Mouse (Mus musculus): ENCODE results near the gene Pnldc1. TPM values are rescaled to one million over a fixed set of nuclear protein-coding genes. Genes with fewer than 3 reads are reported as not detected.

Gene Pnldc1
- polyA plus RNA-seq, 1 experiment from 2014 or later = 1.1 TPM

GRCm38 (mm10) chr17:12872275-12873028 lies 37.6 kb downstream of the Pnldc1 start:
- H3K9ac ChIP-seq (ENCODE audit: low read length) = no peak overlapping the region
- no peaks in the 10 kb centered on the region for H3K9me3 ChIP-seq (ENCODE audit: control insufficient read depth, low read length)
- WGBS = 78% methylated on average over 16 of the region's 16 CpGs
- no peak overlapping the region for H3K4me3 ChIP-seq (ENCODE audit: low read depth, low read length)
- H3K27me3 ChIP-seq (ENCODE audit: control insufficient read depth, insufficient read depth, low read length) = no peaks in the 10 kb centered on the region
- no peak overlapping the region for H3K27ac ChIP-seq (ENCODE audit: low read depth, low read length)
- no peaks in the 10 kb centered on the region for H3K36me3 ChIP-seq (ENCODE audit: control insufficient read depth, insufficient read depth, low read length)
- no peak overlapping the region for H3K4me2 ChIP-seq
- H3K4me1 ChIP-seq (ENCODE audit: control insufficient read depth, insufficient read depth, low read length) = no peaks in the 10 kb centered on the region
- DNase-seq (ENCODE audit: low spot score, missing footprints) = peak; percentile 67
- ATAC-seq (ENCODE audit: low FRiP score) = no peak

- Histone ChIP-seq H3K4me1 (ENCODE audit: control insufficient read depth, insufficient read depth, low read length) (no peaks in the 10 kb centered on the region), H3K27me3 (ENCODE audit: control insufficient read depth, insufficient read depth, low read length) (no peaks in the 10 kb centered on the region), H3K27ac (ENCODE audit: low read depth, low read length) (no peak overlapping the region), H3K4me2 (no peak overlapping the region), H3K9me3 (ENCODE audit: control insufficient read depth, low read length) (no peaks in the 10 kb centered on the region), H3K36me3 (ENCODE audit: control insufficient read depth, insufficient read depth, low read length) (no peaks in the 10 kb centered on the region), H3K9ac (ENCODE audit: low read length) (no peak overlapping the region), H3K4me3 (ENCODE audit: low read depth, low read length) (no peak overlapping the region)
- WGBS = 48% methylated on average over 4 of the region's 4 CpGs
- ATAC-seq (ENCODE audit: low FRiP score) (no peak), DNase-seq (ENCODE audit: low spot score, missing footprints) (peak; percentile 65)
Measured at GRCm38 (mm10) chr17:12868640-12869039, 41.4 kb downstream of the Pnldc1 start.

GRCm38 (mm10) chr17:12868043-12868442 lies 42.0 kb downstream of the Pnldc1 start, which contains the start of gene Mas1:
Gene Mas1 (minus strand): TSS chr17:12868143.
- WGBS = 67% methylated on average over 2 of the region's 2 CpGs
- ATAC-seq (ENCODE audit: low FRiP score) = no peak
- no peaks in the 10 kb centered on the region for H3K9me3 ChIP-seq (ENCODE audit: control insufficient read depth, low read length)

GRCm38 (mm10) chr17:12866853-12867252 lies 43.2 kb downstream of the Pnldc1 start:
- Histone ChIP-seq H3K36me3 (ENCODE audit: control insufficient read depth, insufficient read depth, low read length) (no peaks in the 10 kb centered on the region), H3K4me3 (ENCODE audit: low read depth, low read length) (no peak overlapping the region), H3K4me2 (no peak overlapping the region), H3K9me3 (ENCODE audit: control insufficient read depth, low read length) (no peaks in the 10 kb centered on the region), H3K9ac (ENCODE audit: low read length) (no peak overlapping the region), H3K27ac (ENCODE audit: low read depth, low read length) (no peak overlapping the region), H3K27me3 (ENCODE audit: control insufficient read depth, insufficient read depth, low read length) (no peaks in the 10 kb centered on the region), H3K4me1 (ENCODE audit: control insufficient read depth, insufficient read depth, low read length) (no peaks in the 10 kb centered on the region)
- ATAC-seq (ENCODE audit: low FRiP score) (no peak), DNase-seq (ENCODE audit: low spot score, missing footprints) (no peak)
- 84% methylated on average over 10 of the region's 10 CpGs for WGBS

More at GRCm38 (mm10) chr17:12868043-12868442, 42.0 kb downstream of the Pnldc1 start, which contains the start of gene Mas1:
- no peak for DNase-seq (ENCODE audit: low spot score, missing footprints)
- no peak within 1 kb of the TSS for H3K27ac ChIP-seq (ENCODE audit: low read depth, low read length)
- no peak within 1 kb of the TSS for H3K9ac ChIP-seq (ENCODE audit: low read length)
- no peak within 1 kb of the TSS for H3K4me3 ChIP-seq (ENCODE audit: low read depth, low read length)
- no peak within 1 kb of the TSS for H3K4me2 ChIP-seq
- no peaks in the 10 kb centered on the region for H3K4me1 ChIP-seq (ENCODE audit: control insufficient read depth, insufficient read depth, low read length)
- no peaks in the 10 kb centered on the region for H3K36me3 ChIP-seq (ENCODE audit: control insufficient read depth, insufficient read depth, low read length)
- no peaks in the 10 kb centered on the region for H3K27me3 ChIP-seq (ENCODE audit: control insufficient read depth, insufficient read depth, low read length)

GRCm38 (mm10) chr17:12865407-12865806 lies 44.6 kb downstream of the Pnldc1 start:
- Histone ChIP-seq H3K27me3 (ENCODE audit: control insufficient read depth, insufficient read depth, low read length) (no peaks in the 10 kb centered on the region), H3K27ac (ENCODE audit: low read depth, low read length) (no peak overlapping the region), H3K36me3 (ENCODE audit: control insufficient read depth, insufficient read depth, low read length) (no peaks in the 10 kb centered on the region), H3K4me2 (no peak overlapping the region), H3K9ac (ENCODE audit: low read length) (no peak overlapping the region), H3K9me3 (ENCODE audit: control insufficient read depth, low read length) (no peaks in the 10 kb centered on the region), H3K4me3 (ENCODE audit: low read depth, low read length) (no peak overlapping the region), H3K4me1 (ENCODE audit: control insufficient read depth, insufficient read depth, low read length) (no peaks in the 10 kb centered on the region)
- no peak for ATAC-seq (ENCODE audit: low FRiP score)
- 52% methylated on average over 3 of the region's 3 CpGs for WGBS
- DNase-seq (ENCODE audit: low spot score, missing footprints) = no peak

- H3K27ac ChIP-seq (ENCODE audit: low read depth, low read length) = no peak overlapping the region
- no peak overlapping the region for H3K9ac ChIP-seq (ENCODE audit: low read length)
- no peaks in the 10 kb centered on the region for H3K36me3 ChIP-seq (ENCODE audit: control insufficient read depth, insufficient read depth, low read length)
- no peak for ATAC-seq (ENCODE audit: low FRiP score)
- no peak overlapping the region for H3K4me2 ChIP-seq
- no peak overlapping the region for H3K4me3 ChIP-seq (ENCODE audit: low read depth, low read length)
- H3K4me1 ChIP-seq (ENCODE audit: control insufficient read depth, insufficient read depth, low read length) = no peaks in the 10 kb centered on the region
- no peaks in the 10 kb centered on the region for H3K9me3 ChIP-seq (ENCODE audit: control insufficient read depth, low read length)
- DNase-seq (ENCODE audit: low spot score, missing footprints) = no peak
- no peaks in the 10 kb centered on the region for H3K27me3 ChIP-seq (ENCODE audit: control insufficient read depth, insufficient read depth, low read length)
Measured at GRCm38 (mm10) chr17:12864111-12864510, 45.9 kb downstream of the Pnldc1 start.

- 79% methylated on average over 8 of the region's 8 CpGs for WGBS
- DNase-seq (ENCODE audit: low spot score, missing footprints) (no peak), ATAC-seq (ENCODE audit: low FRiP score) (no peak)
- no peaks in the 10 kb centered on the region for H3K4me1 ChIP-seq (ENCODE audit: control insufficient read depth, insufficient read depth, low read length)
- no peaks in the 10 kb centered on the region for H3K27me3 ChIP-seq (ENCODE audit: control insufficient read depth, insufficient read depth, low read length)
- H3K36me3 ChIP-seq (ENCODE audit: control insufficient read depth, insufficient read depth, low read length) = no peaks in the 10 kb centered on the region
- no peak overlapping the region for H3K9ac ChIP-seq (ENCODE audit: low read length)
- no peak overlapping the region for H3K4me2 ChIP-seq
- no peak overlapping the region for H3K4me3 ChIP-seq (ENCODE audit: low read depth, low read length)
- H3K9me3 ChIP-seq (ENCODE audit: control insufficient read depth, low read length) = no peaks in the 10 kb centered on the region
- no peak overlapping the region for H3K27ac ChIP-seq (ENCODE audit: low read depth, low read length)
Measured at GRCm38 (mm10) chr17:12859006-12859520, 51.0 kb downstream of the Pnldc1 start.

GRCm38 (mm10) chr17:12858072-12858471 lies 52.0 kb downstream of the Pnldc1 start:
- no peaks in the 10 kb centered on the region for H3K27me3 ChIP-seq (ENCODE audit: control insufficient read depth, insufficient read depth, low read length)
- DNase-seq (ENCODE audit: low spot score, missing footprints) = no peak
- no peaks in the 10 kb centered on the region for H3K4me1 ChIP-seq (ENCODE audit: control insufficient read depth, insufficient read depth, low read length)
- no peak overlapping the region for H3K27ac ChIP-seq (ENCODE audit: low read depth, low read length)
- H3K9ac ChIP-seq (ENCODE audit: low read length) = no peak overlapping the region
- WGBS = 54% methylated on average over 4 of the region's 4 CpGs
- no peaks in the 10 kb centered on the region for H3K36me3 ChIP-seq (ENCODE audit: control insufficient read depth, insufficient read depth, low read length)
- no peak overlapping the region for H3K4me2 ChIP-seq
- no peaks in the 10 kb centered on the region for H3K9me3 ChIP-seq (ENCODE audit: control insufficient read depth, low read length)
- H3K4me3 ChIP-seq (ENCODE audit: low read depth, low read length) = no peak overlapping the region
- ATAC-seq (ENCODE audit: low FRiP score) = no peak

- no peak overlapping the region for H3K9ac ChIP-seq (ENCODE audit: low read length)
- H3K36me3 ChIP-seq (ENCODE audit: control insufficient read depth, insufficient read depth, low read length) = no peaks in the 10 kb centered on the region
- H3K9me3 ChIP-seq (ENCODE audit: control insufficient read depth, low read length) = no peaks in the 10 kb centered on the region
- DNase-seq (ENCODE audit: low spot score, missing footprints) (no peak), ATAC-seq (ENCODE audit: low FRiP score) (no peak)
- H3K27me3 ChIP-seq (ENCODE audit: control insufficient read depth, insufficient read depth, low read length) = no peaks in the 10 kb centered on the region
- H3K4me1 ChIP-seq (ENCODE audit: control insufficient read depth, insufficient read depth, low read length) = no peaks in the 10 kb centered on the region
- no peak overlapping the region for H3K4me3 ChIP-seq (ENCODE audit: low read depth, low read length)
- no peak overlapping the region for H3K27ac ChIP-seq (ENCODE audit: low read depth, low read length)
- 59% methylated on average over 3 of the region's 3 CpGs for WGBS
- no peak overlapping the region for H3K4me2 ChIP-seq
Measured at GRCm38 (mm10) chr17:12857395-12857794, 52.6 kb downstream of the Pnldc1 start.

Data from midbrain, embryonic 11.5 days (tissue).